Mouse (Mus musculus): ENCODE measurements around the gene Neurl1b. TPM values are rescaled to one million over a fixed set of nuclear protein-coding genes. Genes with fewer than 3 reads are reported as not detected.

Neurl1b gene
- polyA plus RNA-seq, 1 experiment: 79.7 TPM

GRCm38 (mm10) chr17:26479619-26480018 is 65.0 kb downstream of the Neurl1b start:
- Histone ChIP-seq H3K27me3 (ENCODE audit: control insufficient read depth, insufficient read depth, low read length) (no peaks in the 10 kb centered on the region), H3K36me3 (ENCODE audit: control insufficient read depth, insufficient read depth, low read length) (no peaks in the 10 kb centered on the region), H3K27ac (ENCODE audit: insufficient read depth, low read depth, low read length) (no peak overlapping the region), H3K4me3 (ENCODE audit: low read depth, low read length) (no peak overlapping the region), H3K4me1 (ENCODE audit: control insufficient read depth, insufficient read depth, insufficient read length, low read length) (no peaks in the 10 kb centered on the region)
- TF ChIP-seq CTCF (IDR thresholded peaks at IDR 0.05; ENCODE audit: extremely low read depth, insufficient read length, insufficient replicate concordance, low read depth, low read length) (no peak), POLR2A (IDR thresholded peaks at IDR 0.05; ENCODE audit: low read depth, low read length) (no peak)
- WGBS: 80% methylated on average over 6 of the region's 6 CpGs

GRCm38 (mm10) chr17:26480956-26481355 is 66.3 kb downstream of the Neurl1b start:
- WGBS: 82% methylated on average over 4 of the region's 4 CpGs
- TF ChIP-seq CTCF (IDR thresholded peaks at IDR 0.05; ENCODE audit: extremely low read depth, insufficient read length, insufficient replicate concordance, low read depth, low read length) (no peak), POLR2A (IDR thresholded peaks at IDR 0.05; ENCODE audit: low read depth, low read length) (no peak)
- Histone ChIP-seq H3K4me3 (ENCODE audit: low read depth, low read length) (no peak overlapping the region), H3K27me3 (ENCODE audit: control insufficient read depth, insufficient read depth, low read length) (no peaks in the 10 kb centered on the region), H3K27ac (ENCODE audit: insufficient read depth, low read depth, low read length) (no peak overlapping the region), H3K4me1 (ENCODE audit: control insufficient read depth, insufficient read depth, insufficient read length, low read length) (no peaks in the 10 kb centered on the region), H3K36me3 (ENCODE audit: control insufficient read depth, insufficient read depth, low read length) (no peaks in the 10 kb centered on the region)

GRCm38 (mm10) chr17:26484626-26485421 is 70.2 kb downstream of the Neurl1b start:
- TF ChIP-seq CTCF (IDR thresholded peaks at IDR 0.05; ENCODE audit: extremely low read depth, insufficient read length, insufficient replicate concordance, low read depth, low read length) (no peak), POLR2A (IDR thresholded peaks at IDR 0.05; ENCODE audit: low read depth, low read length) (no peak)
- H3K27ac ChIP-seq (ENCODE audit: insufficient read depth, low read depth, low read length): no peak overlapping the region
- no peaks in the 10 kb centered on the region; the same call in 1 of the 2 replicates for H3K4me1 ChIP-seq (ENCODE audit: control insufficient read depth, insufficient read depth, insufficient read length, low read length)
- H3K36me3 ChIP-seq (ENCODE audit: control insufficient read depth, insufficient read depth, low read length): no peaks in the 10 kb centered on the region
- H3K27me3 ChIP-seq (ENCODE audit: control insufficient read depth, insufficient read depth, low read length): no peaks in the 10 kb centered on the region
- no peak overlapping the region for H3K4me3 ChIP-seq (ENCODE audit: low read depth, low read length)
- 82% methylated on average over 14 of the region's 14 CpGs for WGBS

GRCm38 (mm10) chr17:26487266-26487665 is 72.6 kb downstream of the Neurl1b start:
- H3K27me3 ChIP-seq (ENCODE audit: control insufficient read depth, insufficient read depth, low read length): no peaks in the 10 kb centered on the region
- TF ChIP-seq CTCF (IDR thresholded peaks at IDR 0.05; ENCODE audit: extremely low read depth, insufficient read length, insufficient replicate concordance, low read depth, low read length): no peak
- no peak for TF ChIP-seq POLR2A (IDR thresholded peaks at IDR 0.05; ENCODE audit: low read depth, low read length)
- WGBS: 40% methylated on average over 5 of the region's 5 CpGs
- H3K4me3 ChIP-seq (ENCODE audit: low read depth, low read length): no peak overlapping the region
- H3K4me1 ChIP-seq (ENCODE audit: control insufficient read depth, insufficient read depth, insufficient read length, low read length): no peaks in the 10 kb centered on the region; the same call in 1 of the 2 replicates
- no peaks in the 10 kb centered on the region for H3K36me3 ChIP-seq (ENCODE audit: control insufficient read depth, insufficient read depth, low read length)
- no peak overlapping the region for H3K27ac ChIP-seq (ENCODE audit: insufficient read depth, low read depth, low read length)

- TF ChIP-seq CTCF (IDR thresholded peaks at IDR 0.05; ENCODE audit: extremely low read depth, insufficient read length, insufficient replicate concordance, low read depth, low read length) (no peak), POLR2A (IDR thresholded peaks at IDR 0.05; ENCODE audit: low read depth, low read length) (no peak)
- Histone ChIP-seq H3K27me3 (ENCODE audit: control insufficient read depth, insufficient read depth, low read length) (no peaks in the 10 kb centered on the region), H3K36me3 (ENCODE audit: control insufficient read depth, insufficient read depth, low read length) (no peaks in the 10 kb centered on the region), H3K4me1 (ENCODE audit: control insufficient read depth, insufficient read depth, insufficient read length, low read length) (no peaks in the 10 kb centered on the region; the same call in 1 of the 2 replicates), H3K4me3 (ENCODE audit: low read depth, low read length) (no peak overlapping the region), H3K27ac (ENCODE audit: insufficient read depth, low read depth, low read length) (no peak overlapping the region)
- 88% methylated on average over 4 of the region's 4 CpGs for WGBS
Observed at GRCm38 (mm10) chr17:26487917-26488316, 73.3 kb downstream of the Neurl1b start.

- Histone ChIP-seq H3K4me1 (ENCODE audit: control insufficient read depth, insufficient read depth, insufficient read length, low read length) (no peaks in the 10 kb centered on the region; the same call in 1 of the 2 replicates), H3K4me3 (ENCODE audit: low read depth, low read length) (no peak overlapping the region), H3K36me3 (ENCODE audit: control insufficient read depth, insufficient read depth, low read length) (no peaks in the 10 kb centered on the region), H3K27ac (ENCODE audit: insufficient read depth, low read depth, low read length) (peak overlapping the region; percentile 72), H3K27me3 (ENCODE audit: control insufficient read depth, insufficient read depth, low read length) (no peaks in the 10 kb centered on the region)
- 65% methylated on average over 8 of the region's 8 CpGs for whole genome bisulfite sequencing
- TF ChIP-seq CTCF (IDR thresholded peaks at IDR 0.05; ENCODE audit: extremely low read depth, insufficient read length, insufficient replicate concordance, low read depth, low read length): no peak
- TF ChIP-seq POLR2A (IDR thresholded peaks at IDR 0.05; ENCODE audit: low read depth, low read length): no peak
Observed at GRCm38 (mm10) chr17:26488711-26489403, 74.2 kb downstream of the Neurl1b start.

- 85% methylated on average over 10 of the region's 10 CpGs for WGBS
- no peak overlapping the region for H3K4me3 ChIP-seq (ENCODE audit: low read depth, low read length)
- H3K27ac ChIP-seq (ENCODE audit: insufficient read depth, low read depth, low read length): no peak overlapping the region
- H3K27me3 ChIP-seq (ENCODE audit: control insufficient read depth, insufficient read depth, low read length): no peaks in the 10 kb centered on the region
- no peaks in the 10 kb centered on the region for H3K36me3 ChIP-seq (ENCODE audit: control insufficient read depth, insufficient read depth, low read length)
- TF ChIP-seq POLR2A (IDR thresholded peaks at IDR 0.05; ENCODE audit: low read depth, low read length) (no peak), CTCF (IDR thresholded peaks at IDR 0.05; ENCODE audit: extremely low read depth, insufficient read length, insufficient replicate concordance, low read depth, low read length) (no peak)
- no peaks in the 10 kb centered on the region; the same call in 1 of the 2 replicates for H3K4me1 ChIP-seq (ENCODE audit: control insufficient read depth, insufficient read depth, insufficient read length, low read length)
Observed at GRCm38 (mm10) chr17:26490072-26490471, 75.4 kb downstream of the Neurl1b start.

All from small intestine, adult 2 months (tissue).